Mouse (Mus musculus) CH12.LX (cell line): ENCODE results near the gene Zc3h10.

Source experiments
- CTCF ChIP-seq, 2 experiments: IDR thresholded peaks in 1 of 2; conservative IDR thresholded peaks in 1 of 2; 2 replicates each; pipeline ENCODE4 v1.5.1; 2011 to 2012; ENCODE audit warnings: low read depth in 2 of 2, low read length in 2 of 2, improper control_type of control experiment in 1 of 2, inconsistent platforms in 1 of 2, mild to moderate bottlenecking in 1 of 2, moderate library complexity in 1 of 2
- ELF1 ChIP-seq: IDR thresholded peaks from 2 replicates; pipeline ENCODE4 v1.6.1; 2014; ENCODE audit warnings: low read depth, mild to moderate bottlenecking, inconsistent platforms, low read length, improper control_type of control experiment
- MAFK ChIP-seq: IDR thresholded peaks from 2 replicates; pipeline ENCODE4 v1.6.1; 2011; ENCODE audit warnings: low read length, improper control_type of control experiment; ENCODE audit not compliant: insufficient replicate concordance
- MAX ChIP-seq: IDR thresholded peaks from 2 replicates; pipeline ENCODE4 v1.6.1; 2011; ENCODE audit warnings: low read length, improper control_type of control experiment
- POLR2A ChIP-seq: IDR thresholded peaks from 2 replicates; pipeline ENCODE4 v1.6.1; 2011; ENCODE audit warnings: low read depth, mild to moderate bottlenecking, improper control_type of control experiment, low read length
- POLR2AphosphoS2 ChIP-seq: IDR thresholded peaks from 2 replicates; pipeline ENCODE4 v1.6.1; 2011; ENCODE audit warnings: low read depth, low read length, improper control_type of control experiment
- RCOR1 ChIP-seq: conservative IDR thresholded peaks from 2 replicates; pipeline ENCODE4 v1.6.1; 2012; ENCODE audit warnings: low read depth, mild to moderate bottlenecking, inconsistent platforms, low read length, improper control_type of control experiment

DNA sequence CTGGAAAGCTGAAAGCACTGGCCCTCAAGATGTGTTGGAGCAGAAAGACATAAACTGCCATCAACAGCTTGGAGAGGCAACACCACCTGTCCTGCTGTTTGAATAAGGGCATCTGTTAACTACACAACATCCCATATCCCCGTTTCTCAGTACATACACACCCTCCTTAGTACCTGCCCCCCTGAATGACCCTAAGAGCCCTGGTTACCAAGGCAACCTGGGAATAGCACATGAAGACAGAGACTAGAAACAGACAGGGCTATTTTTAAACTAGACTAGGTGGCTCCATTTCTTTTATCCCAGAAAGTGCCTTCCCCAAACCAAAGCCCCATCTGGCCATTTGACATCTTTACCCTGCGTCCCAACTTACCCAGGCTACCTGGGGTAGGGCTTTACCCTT is 4.5 kb downstream of the Zc3h10 start:
- TF ChIP-seq ELF1 (no peak), POLR2A (no peak), MAX (no peak), RCOR1 (no peak), POLR2AphosphoS2 (no peak), MAFK (no peak), CTCF (conservative IDR thresholded peaks at IDR 0.05 in 1 of 2, IDR thresholded peaks at IDR 0.05 in 1 of 2; ENCODE audit: low read depth in 2 of 2, low read length in 2 of 2) (no peak)
